Mouse (Mus musculus) heart, embryonic 14.5 days (tissue): ENCODE results near the gene Pkhd1. TPM values are rescaled to one million over a fixed set of nuclear protein-coding genes. Genes with fewer than 3 reads are reported as not detected.

ENCODE experiments used
- ATAC-seq: fragments of 200-750 bp; cut with Nextera tagmentation; 2 replicates; pipeline ENCODE4 v1.8.0; 2017; ENCODE audit warnings: low read depth, moderate TSS enrichment; ENCODE audit not compliant: insufficient number of reproducible peaks, insufficient read depth, low FRiP score
- H3K27ac ChIP-seq, 2 experiments: fragments of 200-500 bp in 1 of 2; fragments of 300-500 bp in 1 of 2; sonication (generic) in 1 of 2; replicated peaks in 1 of 2; 2 replicates each; pipeline ENCODE4 v1.5.1; 2012 to 2014; ENCODE audit warnings: low read depth in 2 of 2, low read length in 2 of 2, control low read depth in 1 of 2, mild to moderate bottlenecking in 1 of 2, mixed read lengths in 1 of 2; ENCODE audit not compliant: control insufficient read depth in 1 of 2, insufficient read depth in 1 of 2
- H3K27me3 ChIP-seq: fragments of 300-500 bp; sonication (generic); 2 replicates; pipeline ENCODE4 v1.6.1; 2014; ENCODE audit warnings: mild to moderate bottlenecking, low read length, control low read depth; ENCODE audit not compliant: control insufficient read depth, insufficient read depth
- H3K36me3 ChIP-seq: fragments of 300-500 bp; sonication (generic); 2 replicates; pipeline ENCODE4 v1.6.1; 2014; ENCODE audit warnings: mild to moderate bottlenecking, control low read depth, low read length, mixed read lengths; ENCODE audit not compliant: control insufficient read depth, insufficient read depth
- H3K4me1 ChIP-seq, 2 experiments: fragments of 200-500 bp in 1 of 2; fragments of 300-500 bp in 1 of 2; sonication (generic) in 1 of 2; 2 replicates each; pipeline ENCODE4 v1.6.1; 2012 to 2014; ENCODE audit warnings: low read length in 2 of 2, control low read depth in 1 of 2, mixed read lengths in 1 of 2; ENCODE audit not compliant: control insufficient read depth in 2 of 2, insufficient read depth in 2 of 2
- H3K4me2 ChIP-seq: fragments of 300-500 bp; sonication (generic); 2 replicates; pipeline ENCODE4 v1.6.1; 2014; ENCODE audit warnings: mild to moderate bottlenecking, low read length
- H3K4me3 ChIP-seq, 2 experiments: fragments of 200-500 bp in 1 of 2; fragments of 300-500 bp in 1 of 2; sonication (generic) in 1 of 2; 2 replicates each; pipeline ENCODE4 v1.5.1; 2012 to 2014; ENCODE audit warnings: low read length in 2 of 2, mild to moderate bottlenecking in 2 of 2, control low read depth in 1 of 2, low read depth in 1 of 2, moderate library complexity in 1 of 2; ENCODE audit not compliant: control insufficient read depth in 1 of 2, insufficient read depth in 1 of 2
- H3K9ac ChIP-seq: fragments of 300-500 bp; sonication (generic); 2 replicates; pipeline ENCODE4 v1.6.1; 2014; ENCODE audit warnings: mild to moderate bottlenecking, low read length
- H3K9me3 ChIP-seq: fragments of 300-500 bp; sonication (generic); 2 replicates; pipeline ENCODE4 v1.6.1; 2016; ENCODE audit warnings: low read length, control low read depth; ENCODE audit not compliant: control insufficient read depth
- WGBS: fragments of 180-500 bp; shearing (Covaris S2); extraction: QIAGEN DNeasy Blood & Tissue Kit; methylation state at CpG from one replicate; pipeline ENCODE4 v1.1.7; 2014; 5-methylcytosine and 5-hydroxymethylcytosine counted together
- polyA plus RNA-seq: library from polyadenylated mRNA; unstranded; fragments of >200 nt; fragmentation: Nextera tagmentation; extraction: Ambion mirVana; gene quantifications from 2 replicates; pipeline ENCODE4 v1.2.1, GENCODE M21; 2014

Gene Pkhd1
- polyA plus RNA-seq, 1 experiment from 2014 or later: not detected

DNA sequence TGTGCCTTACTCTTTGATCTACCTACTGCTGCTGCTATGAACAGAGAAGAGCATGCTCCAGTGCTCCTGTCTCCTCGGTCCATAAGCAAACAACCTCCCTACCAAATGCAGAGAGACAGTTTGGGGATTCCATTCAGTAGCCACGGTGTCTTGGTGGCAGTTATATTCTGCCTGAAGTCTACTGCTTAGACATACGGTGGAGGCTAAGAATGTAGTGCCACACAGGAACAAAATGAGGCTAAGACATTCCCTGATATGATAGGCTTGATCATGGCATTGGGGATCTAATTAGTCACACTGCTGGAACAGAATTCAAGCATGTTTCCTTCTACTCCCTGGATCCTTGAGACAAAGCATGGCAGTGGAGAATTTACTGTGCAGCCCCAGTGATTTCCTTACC lies 48.4 kb downstream of the Pkhd1 start:
- H3K4me1 ChIP-seq: no peaks in the 10 kb centered on the region
- H3K27ac ChIP-seq: no peak overlapping the region
- H3K4me2 ChIP-seq: no peak overlapping the region
- no peak overlapping the region for H3K4me3 ChIP-seq
- no peaks in the 10 kb centered on the region for H3K27me3 ChIP-seq
- H3K9ac ChIP-seq: no peak overlapping the region
- 69% methylated on average over 3 of the region's 3 CpGs for WGBS
- H3K36me3 ChIP-seq: no peaks in the 10 kb centered on the region
- no peaks in the 10 kb centered on the region for H3K9me3 ChIP-seq
- no peak for ATAC-seq

DNA sequence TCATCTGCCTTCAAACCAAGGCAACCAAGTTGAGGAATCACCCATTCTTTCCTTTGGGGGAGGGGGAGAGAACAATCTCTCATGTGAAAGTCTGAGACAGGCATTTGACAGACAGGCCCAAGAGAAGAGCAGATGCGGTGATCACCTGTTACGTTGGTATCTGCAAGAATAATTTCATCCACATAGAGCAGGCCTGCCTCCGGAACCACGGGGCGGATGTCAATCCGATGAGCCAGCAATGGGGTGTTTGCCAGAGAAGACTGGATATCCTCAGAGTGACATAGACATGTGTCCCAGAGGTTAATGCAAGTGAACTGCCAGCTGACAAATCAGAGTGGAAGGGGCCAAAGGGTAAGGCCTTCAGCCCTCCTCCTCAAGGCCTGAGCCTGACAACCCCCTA lies 59.4 kb downstream of the Pkhd1 start:
- Histone ChIP-seq H3K9ac (no peak overlapping the region), H3K9me3 (no peaks in the 10 kb centered on the region), H3K4me2 (no peak overlapping the region), H3K27ac (no peak overlapping the region), H3K36me3 (no peaks in the 10 kb centered on the region), H3K27me3 (no peaks in the 10 kb centered on the region), H3K4me1 (no peaks in the 10 kb centered on the region), H3K4me3 (no peak overlapping the region)
- 89% methylated on average over 6 of the region's 6 CpGs for WGBS
- ATAC-seq: no peak

DNA sequence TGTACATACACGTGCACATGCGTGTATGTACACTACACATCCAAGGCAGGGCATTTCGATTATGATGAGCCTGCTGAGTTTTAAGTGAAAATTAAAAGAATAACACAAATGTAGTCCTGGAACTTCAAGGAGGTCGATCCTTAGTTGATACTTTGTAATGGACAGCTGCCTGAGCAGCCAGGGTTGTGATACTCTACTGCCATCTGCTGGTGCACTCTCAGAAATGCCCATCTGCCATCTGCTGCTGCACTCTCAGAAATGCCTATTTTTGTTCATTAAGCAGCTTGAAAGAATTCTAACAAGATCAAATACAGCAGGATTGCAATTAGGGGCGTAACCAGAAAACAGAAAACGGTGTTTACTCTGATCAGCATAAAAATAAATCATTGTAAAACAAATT lies 63.5 kb downstream of the Pkhd1 start:
- Histone ChIP-seq H3K4me3 (no peak overlapping the region), H3K27ac (no peak overlapping the region), H3K9ac (no peak overlapping the region), H3K9me3 (no peaks in the 10 kb centered on the region), H3K36me3 (no peaks in the 10 kb centered on the region), H3K4me1 (no peaks in the 10 kb centered on the region), H3K27me3 (no peaks in the 10 kb centered on the region), H3K4me2 (no peak overlapping the region)
- WGBS: 23% methylated on average over 6 of the region's 6 CpGs
- no peak for ATAC-seq

DNA sequence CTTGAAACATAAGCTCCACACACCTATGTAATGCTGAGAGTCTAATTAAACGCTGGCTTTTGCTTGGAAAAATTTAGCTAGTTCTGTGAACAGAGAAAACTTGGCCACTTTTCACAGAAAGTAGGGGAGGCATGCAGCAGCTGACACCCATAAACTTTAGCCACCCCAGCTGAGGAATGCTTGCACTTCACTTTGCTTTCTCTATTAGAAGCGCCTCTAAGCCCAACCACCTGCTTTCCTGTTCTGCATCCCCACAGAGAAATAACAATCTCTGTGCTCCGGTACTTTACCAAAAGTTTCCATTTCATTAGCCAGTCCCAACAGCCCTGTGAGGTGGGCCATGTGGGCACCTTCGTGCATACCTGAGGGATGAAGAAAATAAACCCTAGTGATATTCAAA lies 66.5 kb downstream of the Pkhd1 start:
- Histone ChIP-seq H3K9me3 (no peaks in the 10 kb centered on the region), H3K4me2 (no peak overlapping the region), H3K27me3 (no peaks in the 10 kb centered on the region), H3K27ac (no peak overlapping the region), H3K36me3 (no peaks in the 10 kb centered on the region), H3K4me3 (no peak overlapping the region), H3K9ac (no peak overlapping the region), H3K4me1 (no peaks in the 10 kb centered on the region)
- 64% methylated on average over 4 of the region's 4 CpGs for WGBS
- ATAC-seq: no peak

DNA sequence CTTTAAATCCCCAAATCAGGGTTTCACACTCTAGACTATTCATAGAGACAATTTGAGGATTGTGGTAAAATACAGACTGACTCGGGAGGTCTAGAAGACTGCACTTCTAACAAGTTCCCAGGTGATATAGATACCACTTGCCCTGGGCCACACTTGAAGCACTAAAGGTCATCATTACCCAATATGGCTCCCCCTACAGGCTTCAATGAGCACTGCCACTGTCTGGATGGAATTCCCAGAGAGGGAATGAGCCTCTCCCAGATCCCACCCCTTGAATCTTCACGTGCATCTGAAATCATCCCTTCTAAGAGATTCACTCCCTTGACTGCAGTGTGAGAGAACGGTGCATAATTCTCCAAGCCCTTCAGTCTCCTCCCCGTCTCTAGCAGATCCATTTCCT lies 73.3 kb downstream of the Pkhd1 start:
- no peak for ATAC-seq
- WGBS: 54% methylated on average over 4 of the region's 4 CpGs
- Histone ChIP-seq H3K27me3 (no peaks in the 10 kb centered on the region), H3K9me3 (no peaks in the 10 kb centered on the region), H3K36me3 (no peaks in the 10 kb centered on the region), H3K9ac (no peak overlapping the region), H3K27ac (no peak overlapping the region), H3K4me2 (no peak overlapping the region), H3K4me1 (no peaks in the 10 kb centered on the region), H3K4me3 (no peak overlapping the region)

DNA sequence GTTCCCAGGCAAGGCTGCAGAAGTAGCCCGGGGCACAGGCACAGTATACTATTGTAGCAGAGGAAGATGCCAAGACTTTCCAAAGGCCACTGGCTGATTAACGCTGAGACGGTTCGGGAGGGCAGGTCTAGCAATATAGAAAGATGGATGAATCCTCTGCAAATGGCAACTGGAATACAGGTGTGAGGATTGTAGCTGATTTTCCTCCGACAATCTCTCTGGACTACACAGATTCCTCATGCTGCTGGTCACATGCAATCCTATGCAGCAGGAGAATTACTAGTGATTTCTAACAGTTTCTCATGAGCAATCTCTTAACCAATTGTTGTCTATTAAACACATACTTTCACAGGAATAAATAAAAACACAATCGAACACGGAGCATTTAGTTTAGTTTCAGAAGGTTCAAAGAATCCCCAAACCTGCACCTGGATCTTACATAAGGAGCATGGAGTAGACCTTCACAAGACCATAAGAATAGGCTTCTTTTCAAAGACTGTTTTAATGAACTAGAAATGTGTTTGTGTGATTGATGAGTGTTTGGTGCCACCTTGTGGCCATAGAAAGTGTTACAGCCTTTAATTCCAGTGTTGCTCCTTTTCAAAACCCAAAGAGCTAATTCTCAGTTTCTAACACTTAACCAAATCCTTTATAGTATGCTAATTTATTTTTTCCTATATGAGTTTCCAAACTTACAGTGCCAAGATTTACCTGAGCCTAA lies 104.3 kb downstream of the Pkhd1 start:
- no peak for ATAC-seq
- WGBS: 63% methylated on average over 7 of the region's 7 CpGs
- Histone ChIP-seq H3K9me3 (no peaks in the 10 kb centered on the region), H3K4me2 (no peak overlapping the region), H3K9ac (no peak overlapping the region), H3K36me3 (no peaks in the 10 kb centered on the region), H3K4me1 (no peaks in the 10 kb centered on the region), H3K27ac (no peak overlapping the region), H3K4me3 (no peak overlapping the region), H3K27me3 (no peaks in the 10 kb centered on the region)

DNA sequence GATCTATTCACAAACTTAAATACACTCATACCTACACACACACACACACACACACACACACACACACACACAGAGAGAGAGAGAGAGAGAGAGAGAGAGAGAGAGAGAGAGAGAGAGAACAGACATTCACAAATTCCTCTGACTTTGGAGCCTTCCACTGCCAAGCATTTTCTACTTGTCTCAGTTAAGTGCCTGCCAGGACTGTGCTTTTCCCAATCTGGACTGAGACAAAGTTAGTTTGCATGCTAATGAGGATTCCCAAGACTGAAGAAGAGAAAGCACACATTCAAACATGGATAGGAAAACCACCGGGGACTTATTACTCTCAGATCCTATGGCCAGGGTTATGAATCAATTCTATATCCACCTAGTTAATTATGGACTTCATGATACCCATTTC lies 118.9 kb downstream of the Pkhd1 start:
- no peak overlapping the region for H3K9ac ChIP-seq
- ATAC-seq: no peak

DNA sequence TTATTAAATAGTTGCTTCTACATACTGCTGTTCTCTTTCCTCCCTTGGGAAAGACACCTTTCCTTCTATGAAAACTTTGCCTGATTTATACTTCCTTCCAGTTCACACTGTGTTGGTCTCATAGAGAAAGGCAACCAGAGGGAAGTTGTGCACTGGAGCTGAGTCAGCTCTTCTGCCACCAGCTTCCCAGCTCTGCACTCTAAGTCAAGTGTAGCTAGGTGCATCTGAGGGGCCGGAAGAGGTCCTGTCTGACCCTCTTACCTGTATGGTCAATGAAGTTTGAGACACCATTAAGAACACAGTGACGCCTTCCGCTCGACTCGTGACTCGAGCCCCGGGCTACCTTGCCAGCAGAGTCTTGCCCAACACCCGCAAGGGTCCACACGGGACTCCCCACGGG lies 131.8 kb downstream of the Pkhd1 start:
- H3K9me3 ChIP-seq: no peaks in the 10 kb centered on the region
- no peaks in the 10 kb centered on the region for H3K4me1 ChIP-seq
- no peak overlapping the region for H3K9ac ChIP-seq
- no peak overlapping the region for H3K4me3 ChIP-seq
- no peak overlapping the region for H3K27ac ChIP-seq
- H3K4me2 ChIP-seq: no peak overlapping the region
- no peak for ATAC-seq
- 93% methylated on average over 7 of the region's 10 CpGs for WGBS
- no peaks in the 10 kb centered on the region for H3K27me3 ChIP-seq
- H3K36me3 ChIP-seq: no peaks in the 10 kb centered on the region

More for the DNA sequence above, 118.9 kb downstream of the Pkhd1 start:
- Histone ChIP-seq H3K27ac (no peak overlapping the region), H3K36me3 (no peaks in the 10 kb centered on the region), H3K4me2 (no peak overlapping the region), H3K4me1 (no peaks in the 10 kb centered on the region), H3K4me3 (no peak overlapping the region), H3K27me3 (no peaks in the 10 kb centered on the region), H3K9me3 (no peaks in the 10 kb centered on the region)
- WGBS: 79% methylated on average over 1 of the region's 1 CpGs
